In the genomic region with DNA sequence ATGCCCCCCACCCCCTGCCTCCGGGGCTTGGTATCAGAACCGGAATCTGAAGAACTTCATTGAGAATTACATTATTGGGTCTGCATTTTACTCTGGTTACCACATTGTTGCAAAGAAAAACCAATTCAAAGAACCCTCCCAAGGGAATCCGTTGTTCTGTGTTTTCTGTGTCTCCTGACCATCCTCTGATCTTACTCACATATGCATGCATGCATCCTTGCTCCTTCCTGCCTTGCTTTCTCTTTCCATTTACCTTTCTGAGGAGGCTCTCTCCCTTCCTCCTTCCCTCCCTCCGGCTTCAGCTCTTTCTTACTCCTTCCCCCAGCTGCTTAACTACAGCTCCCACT, we compare ENCODE assay signal across 8 mouse cellular contexts. TPM values are rescaled to one million over a fixed set of nuclear protein-coding genes. Genes with fewer than 3 reads are reported as not detected.
DNase-seq lines count a peak whose midpoint lies in the region; ATAC-seq and TF ChIP-seq lines count a peak whose summit lies in the region.

No protein-coding gene starts in this region.

- no peak overlapping the region for H3K27ac ChIP-seq in heart, embryonic 12.5 days (ENCODE audit: poor library complexity, severe bottlenecking)
- peak overlapping the region; percentile 92 for H3K27ac ChIP-seq in forebrain, postnatal 0 days (ENCODE audit: low read depth, low read length)
- H3K27ac ChIP-seq in liver, postnatal 0 days (ENCODE audit: low read depth): no peak overlapping the region

- no peak for DNase-seq in heart, adult 9 months (ENCODE audit: low spot score in 2 of 2)
- no peak for DNase-seq in forebrain, postnatal 0 days
- no peak for DNase-seq in liver, postnatal 0 days
- DNase-seq in adrenal gland, postnatal 25 days: no peak
- DNase-seq in cerebellum, adult 11 months: no peak
- no peak for DNase-seq in cerebellum, adult 9-10 months

- no peak for TF ChIP-seq EP300 in liver, postnatal 0 days (IDR thresholded peaks at IDR 0.05; ENCODE audit: low read depth)

- 0 out of 2 replicates have a peak, but pooled peaks cover 3% of the 10 kb centered on the region for H3K9me3 ChIP-seq in heart, embryonic 12.5 days (replicated peaks)
- peaks cover 21% of the 10 kb centered on the region for H3K9me3 ChIP-seq in E14TG2a.4 (ENCODE audit: low read length)
- no peaks in the 10 kb centered on the region for H3K9me3 ChIP-seq in forebrain, postnatal 0 days (ENCODE audit: low read length)
- no peaks in the 10 kb centered on the region for H3K9me3 ChIP-seq in liver, postnatal 0 days (ENCODE audit: low read length)

- H3K4me1 ChIP-seq in heart, embryonic 12.5 days (replicated peaks): peaks cover 17% of the 10 kb centered on the region
- H3K4me1 ChIP-seq in E14TG2a.4 (replicated peaks; ENCODE audit: low read depth, low read length): peaks cover 39% of the 10 kb centered on the region
- peaks cover 8% of the 10 kb centered on the region for H3K4me1 ChIP-seq in forebrain, postnatal 0 days (ENCODE audit: insufficient read depth)
- H3K4me1 ChIP-seq in liver, postnatal 0 days (ENCODE audit: insufficient read depth): 0 out of 2 replicates have a peak, but pooled peaks cover 5% of the 10 kb centered on the region

- H3K27me3 ChIP-seq in heart, embryonic 12.5 days (replicated peaks): peaks cover 24% of the 10 kb centered on the region
- H3K27me3 ChIP-seq in E14TG2a.4 (ENCODE audit: insufficient read depth, low read length): peaks cover 25% of the 10 kb centered on the region
- no peaks in the 10 kb centered on the region for H3K27me3 ChIP-seq in forebrain, postnatal 0 days (ENCODE audit: insufficient read depth, low read length)
- peaks cover 18% of the 10 kb centered on the region for H3K27me3 ChIP-seq in liver, postnatal 0 days (ENCODE audit: insufficient read depth, low read length)

- TF ChIP-seq CTCF in E14TG2a.4 (conservative IDR thresholded peaks at IDR 0.05; ENCODE audit: low read length): no peak
- no peak for TF ChIP-seq CTCF in forebrain, postnatal 0 days (IDR thresholded peaks at IDR 0.05; ENCODE audit: low read depth)
- no peak for TF ChIP-seq CTCF in liver, postnatal 0 days (IDR thresholded peaks at IDR 0.05; ENCODE audit: low read depth)

- no peak overlapping the region for H3K9ac ChIP-seq in heart, embryonic 12.5 days
- H3K9ac ChIP-seq in forebrain, postnatal 0 days: peak overlapping the region; percentile 80
- H3K9ac ChIP-seq in liver, postnatal 0 days (replicated peaks): 0 out of 2 replicates have a peak overlapping the region, but pooled peaks have one; percentile 1

- no peak for ATAC-seq in heart, embryonic 12.5 days (ENCODE audit: insufficient number of reproducible peaks, low FRiP score)
- no peak for ATAC-seq in forebrain, postnatal 0 days
- no peak for ATAC-seq in liver, postnatal 0 days

- H3K4me2 ChIP-seq in heart, embryonic 12.5 days: peak overlapping the region; percentile 71
- H3K4me2 ChIP-seq in forebrain, postnatal 0 days (ENCODE audit: low read depth): peak overlapping the region; percentile 60
- H3K4me2 ChIP-seq in liver, postnatal 0 days (ENCODE audit: low read depth, low read length): peak overlapping the region; percentile 65

- H3K4me3 ChIP-seq in heart, embryonic 12.5 days: peak overlapping the region; percentile 48
- H3K4me3 ChIP-seq in E14TG2a.4 (replicated peaks; ENCODE audit: low read length): peak overlapping the region; percentile 75
- H3K4me3 ChIP-seq in forebrain, postnatal 0 days (ENCODE audit: low read depth, low read length): peak overlapping the region; percentile 67
- peak overlapping the region; percentile 38 for H3K4me3 ChIP-seq in liver, postnatal 0 days (ENCODE audit: low read depth, low read length)

- 34% methylated on average over 4 of the region's 4 CpGs for WGBS in heart, embryonic 12.5 days
- WGBS in forebrain, postnatal 0 days: 16% methylated on average over 4 of the region's 4 CpGs
- 35% methylated on average over 4 of the region's 4 CpGs for WGBS in liver, postnatal 0 days (ENCODE audit: insufficient replicate concordance)

- H3K36me3 ChIP-seq in heart, embryonic 12.5 days: no peaks in the 10 kb centered on the region
- no peaks in the 10 kb centered on the region for H3K36me3 ChIP-seq in E14TG2a.4 (ENCODE audit: insufficient read depth, low read length)
- no peaks in the 10 kb centered on the region for H3K36me3 ChIP-seq in forebrain, postnatal 0 days (ENCODE audit: insufficient read depth)
- no peaks in the 10 kb centered on the region for H3K36me3 ChIP-seq in liver, postnatal 0 days (replicated peaks; ENCODE audit: insufficient read depth, low read length)

RNA-seq across cellular contexts. Expression of gene Sgk1, which starts 0.2 kb away (rescaled TPM):
- 24.3 and 26.0 TPM in 2 replicates for polyA plus RNA-seq in heart, embryonic 12.5 days (2016; fragmentation: Nextera tagmentation; extraction: Ambion mirVana)
- total RNA-seq in forebrain, postnatal 0 days (2014; rRNA removed): 88.0 and 97.5 TPM in 2 replicates
- 62.8 and 68.6 TPM in 2 replicates for polyA plus RNA-seq in forebrain, postnatal 0 days (2015; fragmentation: Nextera tagmentation; extraction: Ambion mirVana)
- polyA plus RNA-seq in liver, postnatal 0 days (2015; fragmentation: Nextera tagmentation; extraction: Ambion mirVana): 20.6 and 21.7 TPM in 2 replicates
- 108 and 120 TPM in 2 replicates for total RNA-seq in adrenal gland, postnatal 25 days (2021)
